Mouse (Mus musculus) embryonic stem cell, embryonic (primary cell): ENCODE data around the gene M1ap.

ENCODE experiments used
- CTCF ChIA-PET, 4 experiments: fragments of 300-600 bp in 2 of 4; fragments of 350-600 bp in 2 of 4; sonication (Branson Sonifier 250); formaldehyde crosslinking; loops; one replicate each; lab custom pipeline; 2022; ENCODE audit warnings: inconsistent platforms in 2 of 4; lab: Charles Lee
- POLR2A ChIA-PET, 4 experiments: fragments of 300-600 bp in 2 of 4; fragments of 350-600 bp in 2 of 4; sonication (Branson Sonifier 250); formaldehyde crosslinking; loops; one replicate each; lab custom pipeline; 2022; ENCODE audit warnings: antibody characterized with exemption in 4 of 4, inconsistent platforms in 1 of 4; lab: Charles Lee

The M1ap gene

DNA sequence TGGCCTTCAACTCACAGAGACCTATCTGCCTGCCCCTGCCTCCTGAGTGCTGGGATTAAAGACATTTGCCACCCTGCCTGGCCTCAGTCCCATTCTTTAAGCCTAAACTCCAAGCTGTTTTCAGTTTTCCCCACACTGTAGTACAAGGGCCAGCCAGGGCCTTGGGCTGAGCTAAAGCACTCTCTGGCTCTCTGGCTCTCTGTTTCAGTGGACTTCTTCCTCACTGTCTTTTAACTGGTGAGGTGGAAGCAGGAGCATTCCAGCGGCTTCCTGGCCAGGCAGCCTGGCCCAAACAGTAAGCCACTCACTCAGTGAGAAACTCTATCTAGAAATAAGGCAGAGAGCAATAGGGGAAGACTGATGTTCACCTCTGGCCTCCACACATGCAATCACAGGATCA, 47.0 kb downstream of the M1ap start:
- POLR2A ChIA-PET, result interaction anchor here in 1 of 4 experiments (1.0 kb wide), 1 partner anchor 14 kb away, joined by 3 read pairs; no protein-coding TSS in a partner anchor
- CTCF ChIA-PET, result no interaction called here

DNA sequence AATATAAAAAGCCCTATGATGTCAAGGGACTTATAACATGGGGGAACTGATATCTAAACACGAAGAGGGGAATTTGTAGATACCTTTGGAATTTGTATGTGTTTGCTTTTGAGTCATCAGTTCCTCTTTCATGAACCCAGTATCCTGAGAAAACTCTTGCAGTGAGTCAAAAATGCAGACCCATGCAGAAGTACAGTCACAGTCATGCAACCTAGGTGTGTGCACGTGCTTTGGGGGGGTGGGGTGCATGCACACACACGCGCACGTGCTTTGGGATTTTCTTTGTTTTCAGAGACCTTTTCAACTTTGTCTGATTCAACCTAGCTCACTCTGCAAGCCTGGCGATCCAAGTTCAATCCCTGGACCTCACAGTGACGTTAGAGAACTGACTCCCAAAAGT, 47.7 kb downstream of the M1ap start:
- ChIA-PET CTCF (no interaction called here), POLR2A (interaction anchor here in 1 of 4 experiments (1.0 kb wide), 1 partner anchor 15 kb away, joined by 3 read pairs; no protein-coding TSS in a partner anchor)

- CTCF ChIA-PET, result interaction anchor here (0.5 to 2.4 kb wide), 126 partner anchors 8 to 1174 kb away, joined by 3 to 43 read pairs (median 4); partner anchors contain the start of genes Ccdc142 (in 4 of the 4), Gm42688 (in 4 of the 4), Aup1 (in 3 of the 4) and Dctn1 (in 3 of the 4)
- POLR2A ChIA-PET, result interaction anchor here (0.5 to 2.2 kb wide), 26 partner anchors 8 to 329 kb away, joined by 3 to 13 read pairs (median 4); partner anchors contain the start of genes Pcgf1 (in 2 of the 4), Wbp1 (in 2 of the 4), Aup1 (in 1 of the 4) and Ccdc142 (in 1 of the 4)
Observed at GRCm38 (mm10) chr6:82996740-82997315, 50.1 kb downstream of the M1ap start.

DNA sequence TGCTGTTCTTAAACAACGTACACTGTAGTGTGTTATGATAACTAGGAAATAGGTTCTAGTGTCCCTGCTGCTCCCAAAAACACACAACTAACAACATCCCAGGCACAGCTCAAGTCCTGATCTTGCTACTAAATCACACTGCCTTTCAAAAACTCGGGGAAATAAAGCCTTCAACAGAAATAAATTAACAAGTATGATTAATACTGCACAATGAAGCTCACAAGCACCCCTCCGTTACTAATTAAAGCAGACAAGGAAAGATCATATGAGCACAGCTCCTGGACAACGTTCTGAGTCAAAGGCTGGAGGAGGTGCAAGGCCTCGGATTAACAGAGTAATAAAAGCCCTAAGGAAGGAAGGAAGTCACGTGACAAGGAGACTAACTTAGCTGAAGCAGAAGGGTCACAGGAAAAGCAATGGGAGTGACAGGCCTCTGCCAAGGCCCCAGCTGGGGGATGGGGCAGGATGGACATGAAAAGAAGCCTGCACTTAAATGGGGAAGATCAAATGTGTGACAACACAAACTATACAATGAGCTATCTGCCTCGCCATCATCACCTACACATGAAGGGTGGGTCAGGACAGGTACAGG, 50.9 kb downstream of the M1ap start:
- POLR2A ChIA-PET, result interaction anchor here in 2 of 4 experiments (0.5 to 2.2 kb wide), 8 partner anchors 20 to 280 kb away, joined by 3 to 13 read pairs (median 4); partner anchors contain the start of genes Aup1 (in 1 of the 2), Ccdc142 (in 1 of the 2), Gm42688 (in 1 of the 2) and Wbp1 (in 1 of the 2)
- CTCF ChIA-PET, result interaction anchor here (0.7 to 2.4 kb wide), 29 partner anchors 25 to 282 kb away, joined by 3 to 43 read pairs (median 7); partner anchors contain the start of genes Ccdc142 (in 4 of the 4), Gm42688 (in 4 of the 4), Aup1 (in 2 of the 4) and Dctn1 (in 2 of the 4)

- POLR2A ChIA-PET, result interaction anchor here in 2 of 4 experiments (1.0 to 2.2 kb wide), 2 partner anchors 103 to 269 kb away, joined by 3 to 13 read pairs; partner anchors contain the start of genes Ccdc142 (in 1 of the 2) and Gm42688 (in 1 of the 2)
- CTCF ChIA-PET, result interaction anchor here in 2 of 4 experiments (0.8 to 2.4 kb wide), 8 partner anchors 16 to 167 kb away, joined by 3 to 43 read pairs (median 4); partner anchors contain the start of genes Ccdc142 (in 2 of the 2), Gm42688 (in 2 of the 2), Dctn1 (in 1 of the 2) and Pcgf1 (in 1 of the 2)
Observed at GRCm38 (mm10) chr6:82998326-82998725, 51.6 kb downstream of the M1ap start.

- CTCF ChIA-PET, result interaction anchor here in 2 of 4 experiments (1.0 to 1.5 kb wide), 2 partner anchors 101 to 265 kb away, joined by 4 to 5 read pairs; partner anchors contain the start of genes Ccdc142 (in 1 of the 2) and Gm42688 (in 1 of the 2)
- POLR2A ChIA-PET, result interaction anchor here in 2 of 4 experiments (1.0 to 1.1 kb wide), 4 partner anchors 24 to 122 kb away, joined by 3 to 4 read pairs (median 3); partner anchors contain the start of genes Ccdc142 (in 1 of the 2) and Gm42688 (in 1 of the 2)
Observed at GRCm38 (mm10) chr6:82999986-83000385, 53.3 kb downstream of the M1ap start.

DNA sequence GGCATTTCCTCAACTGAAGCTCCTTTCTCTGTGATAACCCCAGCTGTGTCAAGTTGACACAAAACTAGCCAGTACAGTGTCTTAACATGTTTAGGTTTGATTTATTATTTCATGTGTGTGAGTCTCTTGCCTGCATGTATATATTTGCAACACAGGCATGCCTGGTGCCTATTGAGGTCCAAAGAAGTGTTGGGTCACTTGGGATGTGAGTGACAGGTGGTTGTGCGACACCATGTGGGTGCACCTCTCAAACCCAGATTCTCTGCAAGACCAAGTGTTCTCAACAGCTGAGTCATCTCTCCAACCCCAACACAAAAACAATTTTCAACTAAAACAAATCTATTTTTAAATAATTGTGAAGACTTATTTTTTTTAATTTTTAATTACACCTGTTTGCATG, 56.4 kb downstream of the M1ap start:
- POLR2A ChIA-PET, result interaction anchor here in 1 of 4 experiments (1.1 kb wide), 1 partner anchor 12 kb away, joined by 3 read pairs; no protein-coding TSS in a partner anchor
- CTCF ChIA-PET, result no interaction called here

DNA sequence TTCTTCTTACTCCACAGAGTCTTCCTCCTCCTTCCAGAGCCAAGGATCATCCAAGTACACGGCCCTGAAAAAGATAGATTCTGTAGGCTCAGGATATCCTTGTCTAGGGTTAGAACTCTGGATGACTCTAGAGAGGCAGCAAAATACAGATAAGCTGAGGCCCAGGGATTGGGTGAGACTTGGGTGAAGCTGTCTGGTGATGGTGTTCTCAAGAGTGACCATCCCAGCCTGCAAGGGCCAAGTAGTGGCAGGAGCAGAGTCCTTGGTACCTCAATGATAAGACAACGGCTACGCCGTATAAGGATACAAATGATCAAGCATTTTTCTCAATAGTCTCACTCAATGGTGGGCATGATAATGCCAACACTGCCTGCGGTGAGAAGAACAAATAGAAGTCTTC, 57.1 kb downstream of the M1ap start:
- ChIA-PET POLR2A (interaction anchor here in 2 of 4 experiments (1.1 to 1.3 kb wide), 4 partner anchors 11 to 230 kb away, joined by 3 to 4 read pairs (median 3); partner anchors contain the start of gene Wbp1 (in 1 of the 2)), CTCF (no interaction called here)

GRCm38 (mm10) chr6:83004309-83004708, 57.6 kb downstream of the M1ap start:
- CTCF ChIA-PET, result interaction anchor here in 3 of 4 experiments (0.5 to 1.8 kb wide), 3 partner anchors 8 to 267 kb away, joined by 3 to 8 read pairs (median 6); no protein-coding TSS in a partner anchor
- POLR2A ChIA-PET, result interaction anchor here in 2 of 4 experiments (1.1 to 1.6 kb wide), 8 partner anchors 8 to 231 kb away, joined by 3 to 7 read pairs (median 4); partner anchors contain the start of genes Aup1 (in 1 of the 2), Htra2 (in 1 of the 2), Pcgf1 (in 1 of the 2) and Wbp1 (in 1 of the 2)

DNA sequence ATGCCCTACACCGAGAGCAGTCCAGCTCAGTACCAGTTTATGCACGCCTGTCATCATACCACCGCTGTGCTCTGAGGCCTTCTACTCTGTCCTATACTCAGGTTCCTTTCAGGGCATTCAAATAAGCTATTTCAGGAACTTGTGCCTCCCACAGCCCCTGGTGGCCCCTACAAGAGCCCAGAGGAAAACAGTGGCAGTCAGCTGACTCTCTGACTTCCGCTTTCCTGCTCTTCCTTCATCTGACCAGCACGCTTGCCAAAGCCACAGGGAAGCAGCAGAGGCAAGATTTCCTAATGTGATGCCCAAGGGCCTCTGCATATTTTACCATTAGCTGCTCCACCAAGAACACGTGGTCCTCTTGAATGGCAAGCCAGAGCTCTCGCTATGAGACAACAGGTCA, 58.2 kb downstream of the M1ap start:
- ChIA-PET POLR2A (interaction anchor here in 2 of 4 experiments (0.7 to 1.6 kb wide), 8 partner anchors 9 to 231 kb away, joined by 3 to 7 read pairs (median 4); partner anchors contain the start of genes Htra2 (in 2 of the 2), Aup1 (in 1 of the 2), Pcgf1 (in 1 of the 2) and Wbp1 (in 1 of the 2)), CTCF (interaction anchor here (0.5 to 1.8 kb wide), 8 partner anchors 8 to 268 kb away, joined by 3 to 8 read pairs (median 3); no protein-coding TSS in a partner anchor)

- ChIA-PET POLR2A (interaction anchor here in 2 of 4 experiments (0.5 to 1.6 kb wide), 11 partner anchors 9 to 170 kb away, joined by 3 to 7 read pairs (median 4); partner anchors contain the start of genes Htra2 (in 2 of the 2), Aup1 (in 1 of the 2), Dok1 (in 1 of the 2) and Loxl3 (in 1 of the 2)), CTCF (interaction anchor here (0.6 to 1.8 kb wide), 11 partner anchors 9 to 260 kb away, joined by 3 to 10 read pairs (median 3); no protein-coding TSS in a partner anchor)
Observed at GRCm38 (mm10) chr6:83005444-83006011, 58.8 kb downstream of the M1ap start.

DNA sequence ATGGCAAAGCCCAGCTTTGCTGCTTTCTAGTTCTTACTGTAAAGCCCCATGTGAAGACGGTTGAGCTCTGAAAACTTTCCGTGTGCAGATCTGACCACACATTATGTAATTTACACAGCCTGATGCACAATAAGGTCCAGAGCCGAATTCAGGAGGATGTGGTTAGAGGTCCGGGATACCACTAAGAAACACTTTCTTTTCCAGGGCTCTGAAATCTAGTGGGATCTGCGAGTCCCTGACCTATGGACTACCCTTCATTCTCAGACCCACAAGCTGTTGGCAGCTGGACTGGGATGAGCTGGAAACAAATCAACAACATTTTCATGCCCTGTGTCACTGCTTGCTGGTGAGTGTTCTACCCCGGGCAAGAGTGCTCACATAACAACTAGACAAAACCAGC, 59.4 kb downstream of the M1ap start:
- ChIA-PET CTCF (interaction anchor here (0.6 to 1.8 kb wide), 4 partner anchors 9 to 31 kb away, joined by 3 to 10 read pairs (median 6); no protein-coding TSS in a partner anchor), POLR2A (interaction anchor here in 1 of 4 experiments (0.5 to 1.6 kb wide), 5 partner anchors 17 to 169 kb away, joined by 3 to 4 read pairs (median 3); partner anchors contain the start of genes Dok1 and Loxl3)

GRCm38 (mm10) chr6:83008659-83009058, 62.0 kb downstream of the M1ap start:
- CTCF ChIA-PET, result no interaction called here

GRCm38 (mm10) chr6:83010010-83010409, 63.3 kb downstream of the M1ap start:
- CTCF ChIA-PET, result no interaction called here
- POLR2A ChIA-PET, result interaction anchor here in 1 of 4 experiments (1.1 kb wide), 1 partner anchor 73 kb away, joined by 3 read pairs; no protein-coding TSS in a partner anchor

More at GRCm38 (mm10) chr6:83008659-83009058, 62.0 kb downstream of the M1ap start:
- POLR2A ChIA-PET, result interaction anchor here in 1 of 4 experiments (1.0 kb wide), 1 partner anchor 22 kb away, joined by 3 read pairs; no protein-coding TSS in a partner anchor

- CTCF ChIA-PET, result interaction anchor here in 2 of 4 experiments (0.6 to 1.0 kb wide), 3 partner anchors 14 to 65 kb away, joined by 3 read pairs; partner anchors contain the start of gene M1ap (in 1 of the 2)
- POLR2A ChIA-PET, result no interaction called here
Observed at GRCm38 (mm10) chr6:83011255-83011654, 64.6 kb downstream of the M1ap start.

- POLR2A ChIA-PET, result interaction anchor here in 2 of 4 experiments (0.6 to 0.9 kb wide), 2 partner anchors 17 to 35 kb away, joined by 3 to 5 read pairs; no protein-coding TSS in a partner anchor
- CTCF ChIA-PET, result interaction anchor here in 2 of 4 experiments (0.6 to 1.0 kb wide), 3 partner anchors 15 to 65 kb away, joined by 3 read pairs; partner anchors contain the start of gene M1ap (in 1 of the 2)
Observed at GRCm38 (mm10) chr6:83011756-83012155, 65.1 kb downstream of the M1ap start.

- CTCF ChIA-PET, result no interaction called here
- POLR2A ChIA-PET, result no interaction called here
Observed at GRCm38 (mm10) chr6:83013444-83013843, 66.7 kb downstream of the M1ap start.
